Mouse (Mus musculus) G1E (cell line): ENCODE results near the gene Ndufc2.

Experiments used
- CTCF ChIP-seq: IDR thresholded peaks from 2 replicates; pipeline ENCODE4 v1.5.1; 2012; ENCODE audit warnings: low read depth, low read length, inconsistent platforms, mixed read lengths
- GATA1 ChIP-seq: IDR thresholded peaks from 2 replicates; pipeline ENCODE4 v1.6.1; 2012; ENCODE audit warnings: borderline replicate concordance, low read length, inconsistent platforms, mixed read lengths
- POLR2AphosphoS5 ChIP-seq: IDR thresholded peaks from 2 replicates; pipeline ENCODE4 v1.6.1; 2012; ENCODE audit warnings: low read depth, low read length, inconsistent platforms; ENCODE audit not compliant: insufficient replicate concordance
- TAL1 ChIP-seq: conservative IDR thresholded peaks from 2 replicates; pipeline ENCODE4 v1.6.1; 2012; ENCODE audit warnings: low read depth, low read length, inconsistent platforms, mixed read lengths

DNA sequence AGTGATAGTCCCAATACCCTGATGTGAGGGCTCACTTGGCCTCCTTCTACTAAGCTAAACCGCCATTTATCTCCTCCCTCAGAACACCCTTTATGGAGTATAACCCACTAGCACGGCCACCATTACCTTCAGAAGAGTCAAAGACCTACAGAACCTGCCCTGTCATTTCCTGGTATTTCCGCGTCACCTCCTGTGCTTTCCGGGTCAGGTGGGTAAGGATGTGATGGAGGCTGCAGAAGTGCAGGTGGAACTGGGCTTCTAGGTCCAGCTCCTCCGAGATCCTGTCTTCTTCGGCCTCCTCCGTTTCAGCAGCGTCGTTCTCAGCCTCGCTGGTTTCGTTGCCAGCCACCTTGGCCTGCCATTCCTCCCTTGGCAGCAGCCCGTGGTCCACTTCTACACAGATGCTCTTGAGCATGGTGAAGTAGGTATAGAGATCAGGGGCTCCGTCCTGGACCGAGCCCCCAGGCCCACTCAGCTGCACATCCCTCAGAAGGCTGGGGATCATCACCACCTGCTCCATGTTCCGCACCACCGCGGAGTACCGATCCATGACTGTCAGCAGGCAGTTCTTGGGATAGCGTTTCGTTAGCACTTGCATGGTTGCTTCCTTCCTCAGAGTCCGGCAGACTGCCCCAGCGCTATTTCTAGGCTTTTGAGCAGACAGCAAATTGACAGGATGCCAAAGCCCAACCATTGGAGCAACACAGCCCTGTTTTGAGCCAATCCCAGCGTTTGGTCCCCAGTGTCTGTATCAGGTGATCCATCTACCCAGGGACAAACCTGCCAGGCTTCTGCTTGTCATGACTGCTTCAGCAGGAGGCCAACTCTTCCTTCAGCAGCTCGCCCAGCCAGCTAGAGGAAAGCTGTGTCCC lies 17.3 kb downstream of the Ndufc2 start, which contains the start of gene Thrsp:
- TF ChIP-seq CTCF = no peak
- no peak for TF ChIP-seq POLR2AphosphoS5
- TF ChIP-seq GATA1 = no peak
- TF ChIP-seq TAL1 = no peak
